Mouse (Mus musculus) midbrain, embryonic 14.5 days (tissue): Measurements from ENCODE around the gene Wnt7a. TPM values are rescaled to one million over a fixed set of nuclear protein-coding genes. Genes with fewer than 3 reads are reported as not detected.

Source experiments
- ATAC-seq: fragments of 200-750 bp; cut with Nextera tagmentation; 2 replicates; pipeline ENCODE4 v1.8.0; 2017; ENCODE audit warnings: moderate number of reproducible peaks, moderate library complexity; ENCODE audit not compliant: low FRiP score, low TSS enrichment
- DNase-seq: peaks from one replicate; pipeline ENCODE4 v3.0.0-alpha.2; 2015
- H3K27ac ChIP-seq: fragments of 300-500 bp; sonication (generic); replicated peaks from 2 replicates; pipeline ENCODE4 v1.5.1; 2014; ENCODE audit warnings: mild to moderate bottlenecking, low read depth, low read length, moderate library complexity
- H3K27me3 ChIP-seq: fragments of 300-500 bp; sonication (generic); 2 replicates; pipeline ENCODE4 v1.6.1; 2014; ENCODE audit warnings: low read length, control low read depth, mixed read lengths; ENCODE audit not compliant: control insufficient read depth, insufficient read depth
- H3K36me3 ChIP-seq: fragments of 300-500 bp; sonication (generic); 2 replicates; pipeline ENCODE4 v1.6.1; 2014; ENCODE audit warnings: low read length, control low read depth; ENCODE audit not compliant: control insufficient read depth, insufficient read depth
- H3K4me1 ChIP-seq: fragments of 300-500 bp; sonication (generic); 2 replicates; pipeline ENCODE4 v1.6.1; 2014; ENCODE audit warnings: mild to moderate bottlenecking, antibody characterized with exemption, low read length, control low read depth; ENCODE audit not compliant: control insufficient read depth, insufficient read depth
- H3K4me2 ChIP-seq: fragments of 300-500 bp; sonication (generic); 2 replicates; pipeline ENCODE4 v1.6.1; 2014; ENCODE audit warnings: mild to moderate bottlenecking, low read length, moderate library complexity
- H3K4me3 ChIP-seq: fragments of 300-500 bp; sonication (generic); replicated peaks from 2 replicates; pipeline ENCODE4 v1.5.1; 2014; ENCODE audit warnings: low read depth, low read length
- H3K9ac ChIP-seq: fragments of 300-500 bp; sonication (generic); replicated peaks from 2 replicates; pipeline ENCODE4 v1.6.1; 2014; ENCODE audit warnings: mild to moderate bottlenecking, low read length, moderate library complexity
- H3K9me3 ChIP-seq: fragments of 300-500 bp; sonication (generic); 2 replicates; pipeline ENCODE4 v1.6.1; 2016; ENCODE audit warnings: low read length, control low read depth, mixed read lengths; ENCODE audit not compliant: control insufficient read depth
- WGBS: fragments of 180-500 bp; shearing (Covaris S2); extraction: QIAGEN DNeasy Blood & Tissue Kit; methylation state at CpG from one replicate; pipeline ENCODE4 v1.1.7; 2014; 5-methylcytosine and 5-hydroxymethylcytosine counted together
- polyA plus RNA-seq: library from polyadenylated mRNA; unstranded; fragments of >200 nt; fragmentation: Nextera tagmentation; extraction: Ambion mirVana; gene quantifications from 2 replicates; pipeline ENCODE4 v1.2.1, GENCODE M21; 2014

Wnt7a gene
- 9.5 and 11.3 TPM in 2 replicates for polyA plus RNA-seq

DNA sequence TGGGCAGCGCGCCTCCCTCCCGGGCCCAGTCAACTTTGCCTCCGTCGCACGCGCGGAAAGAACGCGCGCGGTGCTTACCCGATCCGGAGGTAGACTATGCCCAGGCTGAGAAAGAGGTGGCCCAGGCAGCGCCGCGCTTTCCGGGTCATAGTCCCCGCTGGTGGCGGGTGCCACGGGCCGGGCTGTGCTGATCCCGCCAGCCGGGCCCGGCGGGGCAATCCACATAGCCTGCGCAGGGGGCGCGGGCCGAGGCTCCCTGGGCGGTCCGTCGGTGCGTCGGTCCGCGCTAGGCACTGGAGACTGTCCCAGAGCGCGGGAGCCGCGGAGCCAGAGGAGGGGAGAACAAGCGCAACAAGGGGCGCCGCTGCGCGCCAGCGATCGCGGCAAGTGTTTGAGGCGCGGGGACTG is at the start of gene Wnt7a:
Wnt7a (minus strand) TSS at position 403 of the 408 bp plus-strand sequence.
- peak; percentile 59; the same call in 1 of the 2 replicates for ATAC-seq
- DNase-seq, result peak; percentile 80
- H3K9ac ChIP-seq, result peak within 1 kb of the TSS; percentile 72
- peaks cover 21% of the 10 kb centered on the region; the same call in 1 of the 2 replicates for H3K27me3 ChIP-seq
- peak within 1 kb of the TSS; percentile 67; the same call in 1 of the 2 replicates for H3K27ac ChIP-seq
- under 1% methylated on average over 37 of the region's 51 CpGs for WGBS
- H3K9me3 ChIP-seq, result no peaks in the 10 kb centered on the region
- 0 out of 2 replicates have a peak, but pooled peaks cover 8% of the 10 kb centered on the region for H3K36me3 ChIP-seq
- peak within 1 kb of the TSS; percentile 67 for H3K4me3 ChIP-seq
- peaks cover 9% of the 10 kb centered on the region; the same call in 1 of the 2 replicates for H3K4me1 ChIP-seq
- H3K4me2 ChIP-seq, result peak within 1 kb of the TSS; percentile 98

DNA sequence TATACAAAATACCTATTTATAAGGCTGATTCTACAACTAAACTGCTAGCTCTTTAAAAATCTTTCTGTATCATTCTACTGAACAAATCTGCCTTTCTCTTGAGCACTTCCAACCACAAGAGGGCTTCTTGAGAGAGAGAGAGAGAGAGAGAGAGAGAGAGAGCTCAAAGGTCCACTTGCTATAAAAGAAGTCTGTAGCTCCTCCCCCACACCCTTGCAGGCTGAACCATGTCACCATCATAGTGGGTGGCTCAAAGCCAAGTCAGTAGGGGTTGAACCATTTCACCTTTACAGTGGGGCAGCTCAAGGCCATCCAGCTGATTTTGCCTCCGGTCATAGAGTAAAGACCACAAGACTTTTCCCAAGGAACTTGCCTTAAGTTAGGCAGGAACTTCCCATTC is 48.3 kb upstream of the Wnt7a start:
- 98% methylated on average over 1 of the region's 1 CpGs for WGBS
- Histone ChIP-seq H3K9ac (no peak overlapping the region), H3K4me3 (no peak overlapping the region), H3K36me3 (peaks cover 21% of the 10 kb centered on the region), H3K9me3 (no peaks in the 10 kb centered on the region), H3K4me1 (no peaks in the 10 kb centered on the region), H3K4me2 (no peak overlapping the region), H3K27ac (no peak overlapping the region), H3K27me3 (no peaks in the 10 kb centered on the region)
- no peak for DNase-seq
- no peak for ATAC-seq

DNA sequence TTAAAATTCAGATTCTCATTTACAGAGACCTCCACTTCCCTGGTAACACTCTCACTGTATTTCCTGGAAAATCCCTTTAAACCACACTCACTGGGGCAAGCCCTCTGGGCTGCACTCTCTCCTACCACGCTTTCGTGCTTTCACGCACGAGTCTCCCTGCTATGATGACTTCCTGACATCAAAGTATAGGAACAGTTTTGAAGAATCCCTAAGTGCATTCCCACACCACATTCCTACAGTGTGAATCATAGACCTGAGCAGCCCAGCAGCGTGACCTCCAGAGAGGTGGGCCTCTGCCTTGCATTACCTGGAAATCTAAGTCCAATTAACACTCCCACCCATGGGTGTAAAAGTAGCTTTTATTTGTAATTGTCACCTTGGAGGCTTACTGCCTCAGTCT is 43.4 kb upstream of the Wnt7a start:
- no peaks in the 10 kb centered on the region for H3K4me1 ChIP-seq
- no peaks in the 10 kb centered on the region for H3K36me3 ChIP-seq
- H3K4me2 ChIP-seq, result no peak overlapping the region
- ATAC-seq (no peak), DNase-seq (no peak)
- H3K4me3 ChIP-seq, result no peak overlapping the region
- 78% methylated on average over 5 of the region's 5 CpGs for WGBS
- H3K27ac ChIP-seq, result no peak overlapping the region
- H3K27me3 ChIP-seq, result no peaks in the 10 kb centered on the region
- no peak overlapping the region for H3K9ac ChIP-seq
- no peaks in the 10 kb centered on the region for H3K9me3 ChIP-seq

DNA sequence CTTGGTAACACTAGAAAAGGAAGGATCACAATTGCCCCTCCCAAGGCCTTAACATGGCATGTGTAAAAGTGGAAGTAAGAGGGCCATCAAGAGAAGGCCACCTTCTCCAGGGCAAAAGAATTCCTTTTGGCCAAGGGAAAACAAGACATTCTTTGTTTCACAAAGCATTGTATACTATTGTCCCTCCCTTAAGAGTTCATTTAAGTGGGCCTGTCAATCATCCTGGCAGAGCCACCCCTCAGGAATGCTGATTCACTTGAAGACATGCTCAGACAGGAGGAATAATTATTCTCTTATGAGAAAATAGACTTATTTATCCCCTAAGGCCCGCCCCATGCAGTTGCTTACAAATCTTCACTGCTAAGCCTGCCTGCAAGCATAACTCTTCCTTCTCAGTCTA is 40.9 kb upstream of the Wnt7a start:
- 53% methylated on average over 1 of the region's 1 CpGs for WGBS
- H3K27ac ChIP-seq, result no peak overlapping the region
- H3K9ac ChIP-seq, result no peak overlapping the region
- H3K27me3 ChIP-seq, result no peaks in the 10 kb centered on the region
- no peak for DNase-seq
- no peaks in the 10 kb centered on the region for H3K4me1 ChIP-seq
- H3K9me3 ChIP-seq, result no peaks in the 10 kb centered on the region
- no peak overlapping the region for H3K4me2 ChIP-seq
- H3K4me3 ChIP-seq, result no peak overlapping the region
- no peaks in the 10 kb centered on the region for H3K36me3 ChIP-seq
- ATAC-seq, result no peak

DNA sequence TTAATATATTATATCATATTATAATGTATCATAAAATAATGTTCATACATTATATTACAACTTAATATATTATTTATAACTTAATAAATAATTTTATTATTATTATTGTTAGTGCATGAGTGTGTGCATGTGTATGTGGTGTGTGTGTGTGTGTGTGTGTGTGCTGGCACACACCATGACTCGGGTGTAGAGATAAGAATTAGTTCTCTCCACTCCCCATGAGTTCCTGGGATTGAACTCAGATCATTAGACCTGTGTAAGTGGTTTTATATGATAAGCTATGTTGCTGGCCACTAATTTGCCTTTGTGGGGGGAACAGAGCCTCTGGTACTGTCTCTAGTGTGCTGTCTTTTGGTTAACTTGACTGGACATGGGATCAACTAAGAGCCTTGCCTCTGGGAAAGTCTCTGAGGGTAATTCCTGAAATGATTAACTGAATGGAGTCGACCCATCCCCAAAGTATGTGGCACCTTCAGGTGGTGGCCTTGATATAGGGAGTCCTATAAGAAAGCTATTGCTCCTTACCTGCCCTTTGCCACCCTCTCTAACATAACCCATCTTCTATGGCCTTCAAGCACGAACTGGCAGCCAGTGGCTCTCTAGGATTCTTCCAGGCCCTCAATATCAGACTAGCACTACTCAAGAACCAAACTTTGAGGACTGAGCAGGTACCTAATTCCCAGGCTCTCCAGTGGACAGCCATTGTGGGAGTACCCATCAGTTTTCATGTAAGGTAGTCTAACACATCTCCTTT is 38.5 kb upstream of the Wnt7a start:
- H3K4me1 ChIP-seq, result no peaks in the 10 kb centered on the region
- no peak overlapping the region for H3K4me3 ChIP-seq
- no peaks in the 10 kb centered on the region for H3K36me3 ChIP-seq
- H3K4me2 ChIP-seq, result no peak overlapping the region
- no peaks in the 10 kb centered on the region for H3K9me3 ChIP-seq
- H3K27me3 ChIP-seq, result no peaks in the 10 kb centered on the region
- H3K9ac ChIP-seq, result no peak overlapping the region
- WGBS, result 59% methylated on average over 3 of the region's 3 CpGs
- DNase-seq (no peak), ATAC-seq (no peak)
- no peak overlapping the region for H3K27ac ChIP-seq

DNA sequence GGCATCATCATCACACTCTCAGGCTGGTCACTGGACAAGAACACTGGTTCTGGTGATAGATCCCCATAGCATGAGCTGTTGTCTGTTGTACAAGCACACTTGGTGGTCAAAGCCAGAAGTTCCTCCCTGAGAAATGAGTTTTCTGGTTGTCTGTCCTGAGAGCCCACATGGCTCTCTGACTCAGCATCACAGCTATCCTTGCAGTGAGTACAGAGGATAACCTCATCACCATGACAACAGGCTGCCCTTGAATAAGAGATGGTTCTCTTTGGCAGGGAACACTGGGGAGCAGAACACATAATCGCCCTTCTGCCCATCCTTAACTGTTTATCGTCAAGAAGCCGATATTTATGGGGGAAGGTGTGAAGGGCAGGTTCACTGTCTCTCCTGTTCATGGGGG is 34.2 kb upstream of the Wnt7a start:
- ATAC-seq, result no peak
- no peak overlapping the region for H3K4me2 ChIP-seq
- no peaks in the 10 kb centered on the region for H3K27me3 ChIP-seq
- no peak overlapping the region for H3K27ac ChIP-seq
- no peak for DNase-seq
- H3K9ac ChIP-seq, result no peak overlapping the region
- 70% methylated on average over 3 of the region's 3 CpGs for WGBS
- no peaks in the 10 kb centered on the region for H3K9me3 ChIP-seq
- peaks cover 6% of the 10 kb centered on the region for H3K4me1 ChIP-seq
- H3K4me3 ChIP-seq, result no peak overlapping the region
- H3K36me3 ChIP-seq, result no peaks in the 10 kb centered on the region

DNA sequence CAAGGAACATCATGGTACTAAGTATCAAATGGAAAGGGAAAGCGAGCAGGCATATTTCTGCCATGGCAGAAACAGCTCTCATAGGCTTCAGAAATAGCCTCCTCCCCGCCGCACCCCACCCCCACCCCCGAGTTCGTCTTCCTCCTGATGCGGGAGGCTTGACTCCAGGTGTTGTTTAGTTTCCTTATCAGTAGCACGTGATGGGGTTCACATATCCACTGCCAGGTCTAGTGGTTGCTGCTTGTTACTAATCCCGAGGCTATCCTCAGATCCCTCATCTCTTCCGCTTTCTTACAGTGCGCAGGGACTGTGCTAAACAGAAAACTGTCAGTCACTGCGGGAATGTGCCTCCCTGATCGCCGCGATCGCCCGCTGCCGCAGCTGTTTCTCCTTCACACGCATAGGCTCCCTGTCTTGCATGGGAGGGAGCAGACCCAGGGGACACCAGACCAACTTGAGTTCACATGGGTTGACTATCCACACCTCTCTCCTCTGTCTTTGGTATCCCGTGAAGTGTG is 30.0 kb upstream of the Wnt7a start:
- WGBS, result 8% methylated on average over 19 of the region's 19 CpGs
- H3K4me2 ChIP-seq, result peak overlapping the region; percentile 88
- H3K9me3 ChIP-seq, result no peaks in the 10 kb centered on the region
- H3K4me3 ChIP-seq, result peak overlapping the region; percentile 58
- no peak for DNase-seq
- no peaks in the 10 kb centered on the region for H3K36me3 ChIP-seq
- H3K27me3 ChIP-seq, result no peaks in the 10 kb centered on the region; the same call in 1 of the 2 replicates
- peak overlapping the region; percentile 78 for H3K27ac ChIP-seq
- ATAC-seq, result peak; percentile 63
- peak overlapping the region; percentile 65 for H3K9ac ChIP-seq
- peaks cover 6% of the 10 kb centered on the region for H3K4me1 ChIP-seq

DNA sequence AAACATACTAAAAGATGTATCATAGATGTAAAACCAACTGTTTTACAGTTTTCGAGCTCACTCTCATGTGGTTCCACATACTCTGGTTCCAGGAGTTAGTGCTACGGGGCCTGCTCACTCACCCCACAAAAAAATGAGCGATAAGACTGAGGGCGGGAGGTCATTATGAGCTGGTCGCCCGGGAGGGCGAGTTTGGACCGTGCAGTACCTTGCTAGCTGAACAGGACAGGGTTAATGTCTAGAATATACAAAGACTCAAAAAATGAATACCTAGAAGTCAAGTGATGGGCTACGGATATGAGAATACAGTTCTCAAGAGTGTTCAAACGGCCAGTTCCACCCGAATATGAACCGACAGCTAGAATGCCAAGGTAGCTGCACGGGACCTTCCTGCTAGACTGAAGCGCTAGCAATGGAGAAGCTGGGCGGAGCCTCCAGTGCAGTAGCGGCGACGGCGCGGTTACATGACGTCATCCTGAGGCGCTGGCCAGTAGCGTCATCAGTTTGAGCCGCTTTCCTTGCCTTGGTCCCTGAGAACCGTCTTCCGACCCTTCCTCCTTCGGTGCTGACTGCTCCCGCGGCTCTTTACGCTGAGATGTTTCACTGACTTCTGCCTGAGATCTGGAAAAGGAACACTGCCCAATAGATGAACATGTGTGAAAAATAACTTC is 29.4 kb upstream of the Wnt7a start:
- peaks cover 6% of the 10 kb centered on the region for H3K4me1 ChIP-seq
- H3K9me3 ChIP-seq, result no peaks in the 10 kb centered on the region
- peak overlapping the region; percentile 78 for H3K27ac ChIP-seq
- H3K27me3 ChIP-seq, result no peaks in the 10 kb centered on the region; the same call in 1 of the 2 replicates
- DNase-seq (peak; percentile 99), ATAC-seq (peak; percentile 95)
- H3K4me2 ChIP-seq, result peak overlapping the region; percentile 88
- no peaks in the 10 kb centered on the region for H3K36me3 ChIP-seq
- peak overlapping the region; percentile 58 for H3K4me3 ChIP-seq
- WGBS, result 2% methylated on average over 30 of the region's 30 CpGs
- H3K9ac ChIP-seq, result peak overlapping the region; percentile 65
